Mouse (Mus musculus) cortical plate, adult 2 months (tissue): ENCODE results near the gene Cryzl1. TPM values are rescaled to one million over a fixed set of nuclear protein-coding genes. Genes with fewer than 3 reads are reported as not detected.

Source experiments
- H3K27ac ChIP-seq: fragments of 200-500 bp; 2 replicates; pipeline ENCODE4 v1.5.1; 2012; ENCODE audit warnings: low read length, control low read depth, inconsistent platforms; ENCODE audit not compliant: insufficient read depth
- H3K4me1 ChIP-seq: fragments of 200-500 bp; 2 replicates; pipeline ENCODE4 v1.6.1; 2011; ENCODE audit warnings: low read length; ENCODE audit not compliant: control insufficient read depth, insufficient read depth
- H3K4me3 ChIP-seq: fragments of 200-500 bp; 2 replicates; pipeline ENCODE4 v1.5.1; 2011; ENCODE audit warnings: mild to moderate bottlenecking, low read length, control low read depth; ENCODE audit not compliant: insufficient read depth
- CTCF ChIP-seq: fragments of 200-500 bp; IDR thresholded peaks from 2 replicates; pipeline ENCODE4 v1.5.1; 2011; ENCODE audit warnings: mild to moderate bottlenecking, control low read depth, low read length; ENCODE audit not compliant: insufficient read depth; ENCODE audit errors: extremely low read depth
- POLR2A ChIP-seq: fragments of 200-500 bp; IDR thresholded peaks from 2 replicates; pipeline ENCODE4 v1.6.1; 2011; ENCODE audit warnings: mild to moderate bottlenecking, low read length, control low read depth; ENCODE audit not compliant: insufficient read depth; ENCODE audit errors: extremely low read depth
- polyA plus RNA-seq: library from polyadenylated mRNA; depleted of rRNA; stranded (reverse); fragments of >200 nt; gene quantifications from 2 replicates; pipeline ENCODE4 v1.2.3, GENCODE M21; 2012; rRNA removed

Gene Cryzl1
- polyA plus RNA-seq = 118 and 124 TPM in 2 replicates

DNA sequence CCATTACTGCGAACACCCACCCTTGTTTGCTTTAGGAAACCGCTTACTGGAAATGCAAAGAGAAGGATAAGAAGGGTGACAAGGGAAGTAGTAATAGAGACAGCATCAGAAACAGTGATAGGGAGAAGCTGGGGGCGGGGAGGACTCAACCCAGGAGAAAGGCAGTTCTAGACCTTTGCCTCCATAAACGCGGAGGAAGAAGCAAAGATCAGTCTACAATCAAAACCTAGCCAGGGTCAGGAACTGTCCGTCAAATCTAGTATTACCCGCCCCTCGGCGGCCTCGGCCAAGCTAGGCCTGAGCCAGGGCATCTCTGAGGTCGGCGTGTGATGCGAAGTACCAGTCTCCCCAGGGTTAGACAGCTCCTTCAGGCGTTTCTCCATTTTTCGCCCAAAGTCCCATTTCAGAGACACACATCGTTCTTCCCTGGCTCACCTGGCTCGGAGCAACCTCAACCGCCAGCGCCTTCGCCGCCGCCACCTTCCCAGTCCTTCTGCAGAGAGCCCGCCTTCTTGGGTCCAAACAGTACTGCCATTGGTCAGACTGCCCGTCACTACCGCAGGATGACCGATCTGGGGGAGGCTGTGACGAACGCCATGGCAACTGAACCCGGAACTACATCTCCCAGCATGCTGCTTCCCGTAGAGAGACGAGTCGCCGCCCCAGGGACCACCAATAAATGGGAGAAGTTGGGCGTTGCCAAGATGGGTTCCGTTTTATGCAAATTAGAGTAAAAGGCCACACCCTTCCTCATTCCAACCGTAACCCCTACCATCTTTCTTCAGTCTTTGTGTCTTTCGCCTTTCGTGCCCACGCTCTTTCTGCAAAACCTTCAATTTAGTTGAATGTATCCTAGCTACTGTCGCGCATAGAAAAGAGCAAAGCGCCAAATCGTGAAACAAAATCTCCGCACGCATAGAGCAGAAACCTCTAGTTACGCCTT, at the start of gene Cryzl1:
TSS of gene Cryzl1 (minus strand) at position 853 of the 943 bp plus-strand sequence.
- Histone ChIP-seq H3K4me1 (peaks cover 2% of the 10 kb centered on the region; the same call in 1 of the 2 replicates), H3K27ac (peak within 1 kb of the TSS; percentile 48), H3K4me3 (peak within 1 kb of the TSS; percentile 55)
- TF ChIP-seq POLR2A = peak; percentile 83
- TF ChIP-seq CTCF = no peak

- no peak for TF ChIP-seq CTCF
- TF ChIP-seq POLR2A = no peak
- peaks cover 2% of the 10 kb centered on the region; the same call in 1 of the 2 replicates for H3K4me1 ChIP-seq
- H3K4me3 ChIP-seq = no peak overlapping the region
- H3K27ac ChIP-seq = no peak overlapping the region
Measured at GRCm38 (mm10) chr16:91772586-91772985, 43.8 kb upstream of the Cryzl1 start.

DNA sequence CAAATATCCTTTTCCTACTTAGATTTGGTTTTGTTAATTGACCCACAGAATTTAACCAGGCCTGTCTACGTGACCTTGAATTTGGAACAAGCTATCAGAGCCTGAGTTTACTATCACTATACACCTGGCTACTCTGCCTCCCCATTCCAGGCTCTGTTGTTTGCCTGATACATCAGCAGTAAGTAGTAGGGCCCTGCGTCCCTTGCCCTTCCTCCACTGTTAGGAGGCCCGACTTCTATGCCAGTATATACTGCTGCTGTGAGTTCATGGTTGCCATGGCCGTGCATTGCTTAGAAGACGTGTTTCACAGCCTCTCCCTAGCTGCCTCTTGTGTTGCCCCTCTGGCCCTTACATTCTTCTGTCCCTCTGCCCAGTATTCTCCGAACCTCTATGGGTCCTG, 42.6 kb upstream of the Cryzl1 start:
- no peak overlapping the region for H3K4me3 ChIP-seq
- TF ChIP-seq POLR2A (no peak), CTCF (no peak)
- peaks cover 2% of the 10 kb centered on the region; the same call in 1 of the 2 replicates for H3K4me1 ChIP-seq
- H3K27ac ChIP-seq = no peak overlapping the region

DNA sequence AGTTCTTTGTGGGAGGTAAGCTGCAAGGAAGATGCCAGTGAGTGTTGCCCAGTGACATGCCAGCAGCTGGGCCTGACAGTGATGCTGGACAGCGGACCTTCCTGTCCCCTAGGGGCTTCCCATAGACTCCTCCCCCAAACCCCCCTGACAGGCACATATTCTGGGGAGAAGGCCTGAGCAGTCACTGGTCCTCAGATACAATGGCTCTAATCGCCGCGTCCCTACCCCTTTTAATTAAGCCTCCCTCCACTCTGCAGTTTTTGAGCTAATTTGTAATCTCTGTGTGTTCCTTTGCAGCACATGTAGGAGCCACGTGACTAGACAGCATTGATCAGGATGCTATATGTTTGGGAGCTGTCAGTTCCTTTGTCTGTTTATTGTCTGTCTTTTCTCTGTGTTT, 41.9 kb upstream of the Cryzl1 start:
- H3K4me1 ChIP-seq = peaks cover 2% of the 10 kb centered on the region; the same call in 1 of the 2 replicates
- TF ChIP-seq CTCF = no peak
- no peak for TF ChIP-seq POLR2A
- no peak overlapping the region for H3K27ac ChIP-seq
- no peak overlapping the region for H3K4me3 ChIP-seq

DNA sequence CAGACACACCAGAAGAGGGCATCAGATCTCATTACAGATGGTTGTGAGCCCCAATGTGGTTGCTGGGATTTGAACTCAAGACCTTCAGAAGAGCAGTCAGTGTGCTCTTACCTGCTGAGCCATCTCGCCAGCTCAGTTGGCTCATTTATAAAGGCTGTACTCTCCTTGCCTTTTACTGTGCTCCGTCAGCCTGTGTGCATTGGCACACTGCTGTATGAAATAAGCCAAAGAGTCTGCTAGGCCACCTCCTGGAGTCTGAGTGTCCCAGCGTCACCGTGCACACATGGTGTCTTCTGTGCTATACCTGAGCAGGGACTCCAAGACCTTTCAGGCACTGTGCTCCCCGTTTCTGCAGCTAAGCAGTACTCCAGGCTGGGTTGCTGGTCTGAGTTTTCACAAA, 41.1 kb upstream of the Cryzl1 start:
- H3K4me1 ChIP-seq = peaks cover 2% of the 10 kb centered on the region; the same call in 1 of the 2 replicates
- TF ChIP-seq CTCF (no peak), POLR2A (no peak)
- H3K27ac ChIP-seq = no peak overlapping the region
- no peak overlapping the region for H3K4me3 ChIP-seq

GRCm38 (mm10) chr16:91768586-91768985, 39.8 kb upstream of the Cryzl1 start:
- Histone ChIP-seq H3K27ac (no peak overlapping the region), H3K4me3 (no peak overlapping the region), H3K4me1 (peaks cover 2% of the 10 kb centered on the region; the same call in 1 of the 2 replicates)
- TF ChIP-seq CTCF = no peak
- no peak for TF ChIP-seq POLR2A

DNA sequence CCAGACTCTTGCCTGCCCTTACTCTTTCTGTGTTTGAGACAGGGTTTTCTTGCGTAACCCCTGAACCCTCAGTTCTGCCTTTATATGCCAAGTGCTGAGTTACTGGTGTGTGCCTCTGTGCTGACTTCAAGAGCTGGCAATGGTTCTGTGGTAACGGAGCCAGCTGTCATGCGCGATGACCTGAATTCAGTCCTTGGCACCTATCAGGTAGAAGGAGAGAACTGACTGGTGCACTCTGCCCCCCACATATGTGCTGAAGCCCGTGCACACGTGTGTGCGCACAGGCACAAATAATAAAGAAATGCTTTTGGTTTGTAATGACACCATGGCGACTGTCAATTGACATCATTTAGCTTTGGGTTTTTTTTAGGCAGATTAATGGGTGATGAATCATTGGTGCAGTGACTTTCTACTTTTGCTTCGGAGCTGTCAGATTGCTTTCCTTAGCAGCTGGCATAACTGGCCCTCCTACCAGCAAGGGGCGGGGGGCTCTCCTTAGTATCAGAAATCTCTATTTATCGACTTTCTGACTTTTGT, 38.5 kb upstream of the Cryzl1 start:
- no peak overlapping the region for H3K27ac ChIP-seq
- TF ChIP-seq CTCF (no peak), POLR2A (no peak)
- no peak overlapping the region for H3K4me3 ChIP-seq
- peaks cover 3% of the 10 kb centered on the region; the same call in 1 of the 2 replicates for H3K4me1 ChIP-seq

GRCm38 (mm10) chr16:91765816-91766210, 37.0 kb upstream of the Cryzl1 start:
- Histone ChIP-seq H3K4me3 (no peak overlapping the region), H3K27ac (no peak overlapping the region), H3K4me1 (peaks cover 1% of the 10 kb centered on the region; the same call in 1 of the 2 replicates)
- no peak for TF ChIP-seq POLR2A
- no peak for TF ChIP-seq CTCF

- Histone ChIP-seq H3K4me1 (peaks cover 1% of the 10 kb centered on the region; the same call in 1 of the 2 replicates), H3K4me3 (no peak overlapping the region), H3K27ac (no peak overlapping the region)
- TF ChIP-seq POLR2A (no peak), CTCF (no peak)
Measured at GRCm38 (mm10) chr16:91765121-91765815, 36.5 kb upstream of the Cryzl1 start.
